Mouse (Mus musculus) left cerebral cortex, postnatal 14 days (tissue): ENCODE results near the gene Vwf. TPM values are rescaled to one million over a fixed set of nuclear protein-coding genes. Genes with fewer than 3 reads are reported as not detected.
A peak's percentile ranks its signal among the peaks of the same experiment; 100 is the strongest.

Experiments used
- DNase-seq, 2 experiments: peaks; one replicate each; pipeline ENCODE4 v3.0.0; 2021 to 2022; ENCODE audit warnings: low spot score in 2 of 2, mixed read lengths in 1 of 2
- intact Hi-C: fragments of 180-260 bp; cut with DNase I; formaldehyde crosslinking; loops from one replicate; pipeline ENCODE4 v1.15.1; 2025
- total RNA-seq, 2 experiments: library from RNA; stranded (reverse); gene quantifications; 2 replicates each; pipeline ENCODE4 v1.2.3; 2021

Vwf gene
- total RNA-seq, 2 experiments from 2014 or later, result 25.5 to 31.3 TPM

GRCm38 (mm10) chr6:125602354-125602753 lies 55.8 kb downstream of the Vwf start:
- no peak for DNase-seq
- intact Hi-C loops, result loop anchor here (5.0 to 10.0 kb wide), 2 partner anchors 110 to 328 kb away; partner anchors contain the start of gene Cd9

GRCm38 (mm10) chr6:125603234-125603633 lies 56.7 kb downstream of the Vwf start:
- intact Hi-C loops, result loop anchor here (5.0 to 10.0 kb wide), 2 partner anchors 111 to 328 kb away; partner anchors contain the start of gene Cd9

DNA sequence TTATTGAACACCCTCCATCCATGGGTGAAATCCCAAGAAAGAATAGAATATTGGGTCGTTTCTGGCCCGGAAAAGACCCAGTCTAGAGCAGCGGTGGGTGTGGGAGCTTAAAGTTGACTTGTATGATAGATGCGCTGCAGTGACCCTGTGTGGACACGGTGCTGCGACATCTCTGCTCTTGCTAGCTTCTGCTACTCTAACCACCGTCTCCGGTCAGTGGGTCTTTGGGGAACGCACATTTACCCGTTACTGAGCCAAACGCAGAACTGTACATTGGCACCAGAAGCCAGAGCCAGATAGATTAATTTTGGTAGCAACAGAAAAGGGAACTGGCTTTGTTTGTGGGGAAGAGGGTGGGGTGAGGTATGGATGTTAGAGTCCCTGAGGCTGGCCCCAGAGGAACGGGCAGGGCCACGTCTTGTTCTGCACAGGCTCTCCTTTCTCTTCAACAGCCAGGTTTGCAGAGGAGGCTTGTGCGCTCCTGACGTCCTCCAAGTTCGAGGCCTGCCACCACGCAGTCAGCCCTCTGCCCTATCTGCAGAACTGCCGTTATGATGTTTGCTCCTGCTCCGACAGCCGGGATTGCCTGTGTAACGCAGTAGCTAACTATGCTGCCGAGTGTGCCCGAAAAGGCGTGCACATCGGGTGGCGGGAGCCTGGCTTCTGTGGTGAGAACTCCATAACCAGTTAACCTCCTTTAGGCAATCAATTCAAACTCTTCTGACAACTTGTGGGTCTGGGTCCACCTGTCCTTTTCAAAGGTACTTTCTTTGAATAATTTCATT lies 57.3 kb downstream of the Vwf start:
- intact Hi-C loops, result loop anchor here (5.0 to 10.0 kb wide), 2 partner anchors 112 to 329 kb away; partner anchors contain the start of gene Cd9
- no peak for DNase-seq

More at GRCm38 (mm10) chr6:125603234-125603633, 56.7 kb downstream of the Vwf start:
- peak; percentile 73 to 88 for DNase-seq

DNA sequence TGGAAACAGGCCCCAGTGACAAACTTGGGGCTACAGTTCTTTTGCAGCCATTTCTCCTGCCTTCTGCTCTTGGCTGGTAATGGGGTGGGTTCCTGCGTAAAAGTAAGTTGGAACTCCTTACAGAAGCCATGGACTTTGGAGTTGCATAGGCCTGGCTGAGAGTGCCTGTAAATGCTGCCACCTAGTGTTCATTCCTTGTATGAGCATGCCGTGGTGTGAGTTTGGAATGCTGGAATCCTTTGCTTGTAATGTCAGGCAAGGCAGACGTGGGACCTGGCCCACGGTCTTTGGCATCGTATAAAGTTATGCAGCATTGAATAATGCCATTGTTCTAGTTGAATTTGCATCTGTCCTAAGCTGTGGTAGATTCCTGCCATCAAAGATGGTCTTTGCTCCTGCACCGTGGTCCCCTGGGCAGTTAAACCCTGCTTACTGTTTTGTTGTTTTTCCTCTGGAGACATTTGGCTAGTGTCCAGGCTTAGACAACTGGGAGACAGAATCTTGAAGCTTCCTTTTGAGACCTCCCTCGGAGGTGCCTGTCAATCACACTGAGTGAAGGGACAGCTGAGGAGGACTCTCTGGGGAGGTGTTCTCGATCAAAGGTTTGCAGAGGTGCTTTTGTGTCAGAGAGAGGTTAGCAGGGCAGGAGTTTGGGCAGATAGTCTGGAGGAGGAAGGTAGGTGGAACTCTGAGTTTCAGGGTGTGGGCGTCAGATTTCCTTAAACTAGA lies 58.1 kb downstream of the Vwf start:
- intact Hi-C loops, result loop anchor here (5.0 to 10.0 kb wide), 2 partner anchors 112 to 330 kb away; partner anchors contain the start of gene Cd9
- peak; percentile 85 to 88 for DNase-seq

- DNase-seq, result no peak
- intact Hi-C loops, result loop anchor here (10.0 kb wide), 1 partner anchor 334 kb away; no protein-coding TSS in a partner anchor
Measured at GRCm38 (mm10) chr6:125609025-125609424, 62.5 kb downstream of the Vwf start.

- intact Hi-C loops, result no loop called here
- no peak for DNase-seq
Measured at GRCm38 (mm10) chr6:125617855-125618254, 71.3 kb downstream of the Vwf start.

GRCm38 (mm10) chr6:125620764-125621163 lies 74.2 kb downstream of the Vwf start:
- peak; percentile 72 to 73 for DNase-seq
- intact Hi-C loops, result loop anchor here (1.0 to 5.0 kb wide), 2 partner anchors 548 to 852 kb away; no protein-coding TSS in a partner anchor

GRCm38 (mm10) chr6:125622434-125622833 lies 75.9 kb downstream of the Vwf start:
- intact Hi-C loops, result loop anchor here (5.0 kb wide), 1 partner anchor 850 kb away; no protein-coding TSS in a partner anchor
- peak in 1 of 2 experiments; percentile 28 for DNase-seq

DNA sequence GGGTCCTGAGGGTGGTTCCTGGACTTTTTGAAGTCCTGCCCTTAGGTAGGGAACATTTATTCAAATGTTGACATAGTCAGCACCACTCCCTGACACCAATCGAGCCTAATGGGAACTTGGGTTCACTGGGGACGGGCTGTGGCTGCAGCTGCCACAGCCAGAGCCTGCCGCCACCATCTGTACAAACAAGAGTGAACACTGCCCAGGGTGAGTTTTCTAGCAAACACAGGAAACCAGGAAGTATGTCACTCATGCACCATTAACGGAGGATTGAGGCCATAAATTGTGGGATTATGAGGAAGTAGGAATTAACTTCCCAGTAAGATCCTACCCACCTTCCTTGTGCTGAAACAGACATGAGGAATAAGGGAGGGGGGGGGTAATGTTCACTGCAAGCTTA lies 93.9 kb downstream of the Vwf start:
- intact Hi-C loops, result no loop called here
- no peak for DNase-seq

DNA sequence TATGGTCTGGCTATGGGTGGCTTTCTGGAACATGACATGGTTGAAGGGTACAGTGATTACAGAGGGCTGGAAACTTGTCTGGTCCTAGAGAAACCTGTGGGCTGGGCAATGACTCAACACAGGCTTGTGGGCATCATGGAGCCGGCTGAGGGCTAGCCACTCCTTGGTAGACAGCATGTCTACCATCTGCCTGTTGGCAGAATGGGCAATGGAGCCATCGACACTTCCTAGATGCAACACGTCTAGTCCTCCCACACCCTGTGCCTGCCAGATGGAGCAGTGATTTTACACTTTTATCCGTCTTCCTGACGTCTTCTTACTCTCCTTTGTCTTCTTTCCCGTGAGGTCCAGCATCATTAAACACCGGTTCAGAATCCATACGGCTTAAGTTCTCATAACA lies 94.6 kb downstream of the Vwf start:
- peak; percentile 8 to 54 for DNase-seq
- intact Hi-C loops, result no loop called here

DNA sequence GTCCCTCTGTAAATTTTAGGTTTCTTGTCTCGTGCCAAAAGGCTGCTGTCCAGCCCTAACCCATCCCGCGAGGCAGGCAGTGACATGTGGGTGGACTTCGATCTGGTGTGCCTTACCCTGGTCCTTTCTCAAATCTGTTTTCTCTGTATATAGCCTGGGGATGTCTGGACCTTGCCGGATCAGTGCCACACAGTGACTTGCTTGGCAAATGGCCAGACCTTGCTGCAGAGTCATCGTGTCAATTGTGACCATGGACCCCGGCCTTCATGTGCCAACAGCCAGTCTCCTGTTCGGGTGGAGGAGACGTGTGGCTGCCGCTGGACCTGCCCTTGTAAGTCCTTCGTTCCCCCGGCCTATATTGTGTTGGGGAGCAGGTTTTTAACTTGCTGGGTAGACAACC lies 102.4 kb downstream of the Vwf start:
- DNase-seq, result no peak
- intact Hi-C loops, result no loop called here

DNA sequence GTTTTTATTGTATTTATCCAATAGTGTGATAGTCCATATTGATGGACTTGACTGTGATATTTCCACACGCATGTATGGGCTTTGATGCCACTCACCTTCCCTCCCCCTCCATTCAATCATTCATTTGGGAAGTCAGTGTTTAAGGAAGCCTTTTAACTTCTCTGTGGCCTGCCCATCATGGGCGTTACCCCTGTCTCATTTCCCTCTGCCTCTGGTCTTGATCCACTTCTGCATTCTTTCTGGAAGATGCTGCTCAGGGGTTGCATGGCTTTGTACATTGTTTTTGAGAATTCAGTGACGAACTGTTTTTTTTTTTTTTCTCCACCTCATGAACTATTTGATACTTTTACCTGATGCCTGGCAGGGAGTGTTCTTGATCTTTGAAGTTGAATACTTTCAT lies 104.8 kb downstream of the Vwf start:
- intact Hi-C loops, result no loop called here
- no peak for DNase-seq

GRCm38 (mm10) chr6:125653416-125653815 lies 106.8 kb downstream of the Vwf start:
- DNase-seq, result no peak
- intact Hi-C loops, result no loop called here

- DNase-seq, result no peak
- intact Hi-C loops, result no loop called here
Measured at GRCm38 (mm10) chr6:125656921-125657320, 110.3 kb downstream of the Vwf start.

- DNase-seq, result no peak
- intact Hi-C loops, result no loop called here
Measured at GRCm38 (mm10) chr6:125657966-125658365, 111.4 kb downstream of the Vwf start.

- intact Hi-C loops, result loop anchor here (1.0 kb wide), 1 partner anchor 38 kb away; no protein-coding TSS in a partner anchor
Measured at GRCm38 (mm10) chr6:125661106-125661877, 114.7 kb downstream of the Vwf start.

GRCm38 (mm10) chr6:125663906-125664305 lies 117.3 kb downstream of the Vwf start:
- DNase-seq, result no peak
- intact Hi-C loops, result no loop called here

More at GRCm38 (mm10) chr6:125661106-125661877, 114.7 kb downstream of the Vwf start:
- peak; percentile 68 to 75 for DNase-seq

- intact Hi-C loops, result no loop called here
- DNase-seq, result no peak
Measured at GRCm38 (mm10) chr6:125671835-125672234, 125.3 kb downstream of the Vwf start.

DNA sequence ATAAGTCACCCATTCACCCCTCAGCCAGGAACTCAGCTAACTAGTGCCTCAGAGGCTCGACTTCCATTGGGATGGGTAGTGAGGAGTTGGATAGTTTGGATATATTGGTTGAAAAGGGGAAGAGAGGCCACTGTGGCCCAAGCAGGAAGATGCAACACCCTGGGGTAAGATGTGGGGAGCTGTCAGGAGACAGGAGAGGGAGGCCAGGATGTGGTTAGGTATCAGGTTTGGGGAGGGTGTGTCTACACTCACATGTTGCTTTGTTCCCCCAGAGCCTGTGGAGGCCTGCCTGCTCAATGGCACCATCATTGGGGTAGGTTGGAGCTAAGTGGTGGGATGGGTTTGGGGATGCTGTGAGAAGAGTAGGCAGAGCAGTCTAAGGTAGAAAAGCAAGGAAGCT lies 131.9 kb downstream of the Vwf start:
- DNase-seq, result no peak
- intact Hi-C loops, result no loop called here
